Mouse (Mus musculus) lung, embryonic 14.5 days (tissue): ENCODE data around the gene Fam161a. TPM values are rescaled to one million over a fixed set of nuclear protein-coding genes. Genes with fewer than 3 reads are reported as not detected.
A peak's percentile ranks its signal among the peaks of the same experiment; 100 is the strongest.

Experiments
- ATAC-seq: fragments of 200-750 bp; cut with Nextera tagmentation; 2 replicates; pipeline ENCODE4 v1.8.0; 2017; ENCODE audit warnings: mild to moderate bottlenecking, moderate TSS enrichment, moderate library complexity; ENCODE audit not compliant: insufficient read depth
- DNase-seq: peaks from one replicate; pipeline ENCODE4 v3.0.0-alpha.2; 2015
- H3K27ac ChIP-seq: fragments of 300-500 bp; sonication (generic); 2 replicates; pipeline ENCODE4 v1.5.1; 2014; ENCODE audit warnings: low read depth, mild to moderate bottlenecking, moderate library complexity
- H3K27me3 ChIP-seq: fragments of 300-500 bp; sonication (generic); 2 replicates; pipeline ENCODE4 v1.6.1; 2014; ENCODE audit warnings: low read length, control low read depth; ENCODE audit not compliant: insufficient read depth
- H3K36me3 ChIP-seq: fragments of 300-500 bp; sonication (generic); 2 replicates; pipeline ENCODE4 v1.6.1; 2014; ENCODE audit warnings: control low read depth; ENCODE audit not compliant: insufficient read depth
- H3K4me1 ChIP-seq: fragments of 300-500 bp; sonication (generic); 2 replicates; pipeline ENCODE4 v1.6.1; 2014; ENCODE audit warnings: antibody characterized with exemption, control low read depth; ENCODE audit not compliant: insufficient read depth
- H3K4me2 ChIP-seq: fragments of 300-500 bp; sonication (generic); 2 replicates; pipeline ENCODE4 v1.6.1; 2014; ENCODE audit warnings: mild to moderate bottlenecking
- H3K4me3 ChIP-seq: fragments of 300-500 bp; sonication (generic); 2 replicates; pipeline ENCODE4 v1.5.1; 2014; ENCODE audit warnings: low read depth, low read length
- H3K9ac ChIP-seq: fragments of 300-500 bp; sonication (generic); 2 replicates; pipeline ENCODE4 v1.6.1; 2014
- H3K9me3 ChIP-seq: fragments of 300-500 bp; sonication (generic); 2 replicates; pipeline ENCODE4 v1.6.1; 2016; ENCODE audit warnings: low read depth, low read length, control low read depth
- CTCF ChIP-seq: IDR thresholded peaks from 2 replicates; pipeline ENCODE4 v1.5.1; 2016; ENCODE audit warnings: antibody characterized with exemption, low read depth
- WGBS: fragments of 180-500 bp; shearing (Covaris S2); extraction: QIAGEN DNeasy Blood & Tissue Kit; methylation state at CpG from one replicate; pipeline ENCODE4 v1.1.7; 2014; 5-methylcytosine and 5-hydroxymethylcytosine counted together
- polyA plus RNA-seq: library from polyadenylated mRNA; unstranded; fragments of >200 nt; fragmentation: Nextera tagmentation; extraction: Ambion mirVana; gene quantifications from 2 replicates; pipeline ENCODE4 v1.2.1, GENCODE M21; 2014

Gene Fam161a
- polyA plus RNA-seq, 1 experiment from 2014 or later: 3.8 TPM

- H3K4me2 ChIP-seq: peak within 1 kb of the TSS; percentile 98
- H3K9ac ChIP-seq: peak within 1 kb of the TSS; percentile 93
- H3K36me3 ChIP-seq: peaks cover 26% of the 10 kb centered on the region
- peak within 1 kb of the TSS; percentile 95 for H3K27ac ChIP-seq
- DNase-seq (peak; percentile 97), ATAC-seq (peak; percentile 99)
- H3K9me3 ChIP-seq: no peaks in the 10 kb centered on the region
- TF ChIP-seq CTCF: no peak
- H3K4me1 ChIP-seq: no peaks in the 10 kb centered on the region; the same call in 1 of the 2 replicates
- under 1% methylated on average over 66 of the region's 66 CpGs for WGBS
- H3K4me3 ChIP-seq: peak within 1 kb of the TSS; percentile 83
- no peaks in the 10 kb centered on the region for H3K27me3 ChIP-seq
Measured at GRCm38 (mm10) chr11:22990393-22991126, 16.8 kb upstream of the Fam161a start, which contains the start of gene Cct4. Gene Cct4 (plus strand): TSS chr11:22990519.

- H3K27me3 ChIP-seq: no peaks in the 10 kb centered on the region
- ATAC-seq (no peak), DNase-seq (peak; percentile 46)
- peak overlapping the region; percentile 83 for H3K4me3 ChIP-seq
- 3% methylated on average over 14 of the region's 14 CpGs for WGBS
- TF ChIP-seq CTCF: no peak
- no peaks in the 10 kb centered on the region for H3K9me3 ChIP-seq
- H3K4me1 ChIP-seq: no peaks in the 10 kb centered on the region; the same call in 1 of the 2 replicates
- H3K9ac ChIP-seq: peak overlapping the region; percentile 93
- H3K36me3 ChIP-seq: peaks cover 32% of the 10 kb centered on the region
- H3K4me2 ChIP-seq: peak overlapping the region; percentile 98
- no peak overlapping the region; the same call in 1 of the 2 replicates for H3K27ac ChIP-seq
Measured at GRCm38 (mm10) chr11:22991218-22991835, 16.0 kb upstream of the Fam161a start.

DNA sequence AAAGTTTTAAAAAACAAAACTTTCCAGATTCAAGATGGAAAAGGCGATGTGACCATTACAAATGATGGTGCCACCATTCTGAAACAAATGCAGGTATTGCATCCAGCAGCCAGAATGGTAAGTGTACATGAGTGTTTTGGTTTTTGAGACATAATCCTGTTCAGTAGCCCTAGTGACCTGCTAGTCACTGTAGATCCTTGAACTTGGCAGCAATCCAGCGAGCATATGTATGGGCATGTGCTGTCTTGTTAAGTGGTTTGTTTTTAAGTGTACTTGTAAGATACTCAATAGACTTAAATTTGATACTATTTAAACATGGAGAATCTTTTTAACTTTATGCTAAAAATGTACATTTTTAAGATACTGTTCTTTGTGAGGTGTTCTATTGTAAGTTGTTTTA lies 13.1 kb upstream of the Fam161a start:
- 87% methylated on average over 2 of the region's 2 CpGs for WGBS
- ATAC-seq: no peak
- Histone ChIP-seq H3K27me3 (no peaks in the 10 kb centered on the region), H3K36me3 (peaks cover 57% of the 10 kb centered on the region), H3K9me3 (no peaks in the 10 kb centered on the region), H3K4me2 (no peak overlapping the region), H3K4me1 (no peaks in the 10 kb centered on the region; the same call in 1 of the 2 replicates), H3K4me3 (no peak overlapping the region), H3K9ac (no peak overlapping the region), H3K27ac (no peak overlapping the region)
- DNase-seq: peak; percentile 42
- no peak for TF ChIP-seq CTCF

- 94% methylated on average over 4 of the region's 4 CpGs for WGBS
- no peak overlapping the region for H3K27ac ChIP-seq
- H3K9me3 ChIP-seq: no peaks in the 10 kb centered on the region
- no peak overlapping the region for H3K4me2 ChIP-seq
- H3K4me3 ChIP-seq: no peak overlapping the region
- ATAC-seq (no peak), DNase-seq (no peak)
- H3K4me1 ChIP-seq: no peaks in the 10 kb centered on the region; the same call in 1 of the 2 replicates
- no peak for TF ChIP-seq CTCF
- no peaks in the 10 kb centered on the region for H3K27me3 ChIP-seq
- no peak overlapping the region for H3K9ac ChIP-seq
- peaks cover 69% of the 10 kb centered on the region for H3K36me3 ChIP-seq
Measured at GRCm38 (mm10) chr11:22995461-22995860, 11.9 kb upstream of the Fam161a start.

GRCm38 (mm10) chr11:22998308-22998707 lies 9.0 kb upstream of the Fam161a start:
- H3K36me3 ChIP-seq: peaks cover 85% of the 10 kb centered on the region
- 63% methylated on average over 1 of the region's 1 CpGs for WGBS
- H3K27me3 ChIP-seq: no peaks in the 10 kb centered on the region
- H3K27ac ChIP-seq: no peak overlapping the region
- no peaks in the 10 kb centered on the region for H3K4me1 ChIP-seq
- no peak for DNase-seq
- no peak for ATAC-seq
- H3K9ac ChIP-seq: no peak overlapping the region
- H3K9me3 ChIP-seq: no peaks in the 10 kb centered on the region
- TF ChIP-seq CTCF: no peak
- no peak overlapping the region for H3K4me3 ChIP-seq
- H3K4me2 ChIP-seq: no peak overlapping the region

- 90% methylated on average over 1 of the region's 1 CpGs for WGBS
- Histone ChIP-seq H3K4me3 (no peak overlapping the region), H3K4me2 (no peak overlapping the region), H3K9ac (no peak overlapping the region), H3K36me3 (peaks cover 46% of the 10 kb centered on the region), H3K27ac (no peak overlapping the region), H3K9me3 (no peaks in the 10 kb centered on the region), H3K4me1 (no peaks in the 10 kb centered on the region), H3K27me3 (no peaks in the 10 kb centered on the region)
- no peak for ATAC-seq
- DNase-seq: no peak
- TF ChIP-seq CTCF: no peak
Measured at GRCm38 (mm10) chr11:23005276-23005675, 2.1 kb upstream of the Fam161a start.

DNA sequence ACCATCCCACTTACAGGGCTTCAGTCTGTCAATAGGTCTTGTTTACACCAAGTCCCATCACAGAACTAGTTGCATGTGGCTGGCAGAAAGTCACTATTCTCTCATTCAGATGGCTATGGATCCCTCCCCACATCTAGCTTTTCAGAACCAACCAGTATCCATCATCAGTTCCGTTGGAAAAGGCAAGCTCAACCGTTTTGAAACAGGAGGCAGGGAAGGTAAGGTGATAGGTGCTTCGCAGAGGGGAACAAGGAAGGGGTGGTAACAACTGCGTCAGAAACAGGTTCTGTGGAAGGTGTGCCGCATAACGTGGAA lies 208 bp upstream of the Fam161a start:
- no peak for TF ChIP-seq CTCF
- ATAC-seq (no peak; the same call in 1 of the 2 replicates), DNase-seq (peak; percentile 14)
- Histone ChIP-seq H3K36me3 (peaks cover 29% of the 10 kb centered on the region), H3K9me3 (no peaks in the 10 kb centered on the region), H3K4me2 (peak overlapping the region; percentile 86), H3K27me3 (no peaks in the 10 kb centered on the region), H3K9ac (no peak overlapping the region), H3K27ac (no peak overlapping the region; the same call in 1 of the 2 replicates), H3K4me1 (no peaks in the 10 kb centered on the region), H3K4me3 (peak overlapping the region; percentile 50)
- 3% methylated on average over 6 of the region's 6 CpGs for WGBS
